Mouse (Mus musculus): Measurements from ENCODE around the gene Prr5l.

GRCm38 (mm10) chr2:101742072-101742860 is 140.6 kb downstream of the Prr5l start:
- TF ChIP-seq CTCF (IDR thresholded peaks at IDR 0.05; ENCODE audit: borderline replicate concordance, control insufficient read depth, extremely low read depth, insufficient read depth, low read length, poor library complexity) (no peak), POLR2A (IDR thresholded peaks at IDR 0.05; ENCODE audit: control insufficient read depth, extremely low read depth, insufficient read depth, low read length, poor library complexity) (no peak)

All from thymus, adult 2 months (tissue).